Mouse (Mus musculus): Measurements from ENCODE around the gene Elmo1.

Elmo1 gene

DNA sequence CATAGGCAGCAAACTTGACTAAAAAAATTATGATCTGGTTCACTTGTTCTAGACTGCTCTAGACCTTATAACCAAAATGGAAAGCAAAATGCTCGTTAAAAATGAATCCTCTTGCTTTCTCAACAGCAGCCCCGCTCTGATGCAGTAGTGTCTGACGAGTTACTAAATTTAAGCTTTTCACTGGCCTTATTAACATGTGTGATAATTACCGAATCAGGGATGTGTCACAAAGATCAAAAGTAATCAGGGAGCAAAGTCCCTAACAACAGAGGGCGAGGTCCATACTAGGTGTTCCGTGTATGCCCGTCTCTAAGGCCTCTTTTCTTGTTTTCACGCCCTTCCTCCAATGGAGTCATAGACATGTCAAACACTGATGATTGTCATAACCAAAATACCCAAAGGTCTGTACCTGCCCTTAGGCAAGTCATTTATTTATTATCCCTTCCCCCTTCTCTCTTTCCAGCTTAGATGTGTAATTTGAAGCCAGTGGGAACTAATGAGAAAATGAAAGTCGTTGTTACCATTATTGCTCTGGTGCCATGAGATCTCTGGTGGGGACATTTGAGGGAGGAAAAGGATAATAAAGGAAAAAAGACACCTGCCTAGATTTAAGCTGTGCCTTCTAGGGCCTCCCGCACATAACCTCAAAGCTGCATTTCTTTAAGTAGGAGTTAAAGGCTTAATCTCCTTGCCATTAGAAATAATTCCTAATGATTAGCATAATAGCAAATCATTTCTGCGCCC is 316.2 kb downstream of the Elmo1 start:
- DNase-seq, result no peak

DNA sequence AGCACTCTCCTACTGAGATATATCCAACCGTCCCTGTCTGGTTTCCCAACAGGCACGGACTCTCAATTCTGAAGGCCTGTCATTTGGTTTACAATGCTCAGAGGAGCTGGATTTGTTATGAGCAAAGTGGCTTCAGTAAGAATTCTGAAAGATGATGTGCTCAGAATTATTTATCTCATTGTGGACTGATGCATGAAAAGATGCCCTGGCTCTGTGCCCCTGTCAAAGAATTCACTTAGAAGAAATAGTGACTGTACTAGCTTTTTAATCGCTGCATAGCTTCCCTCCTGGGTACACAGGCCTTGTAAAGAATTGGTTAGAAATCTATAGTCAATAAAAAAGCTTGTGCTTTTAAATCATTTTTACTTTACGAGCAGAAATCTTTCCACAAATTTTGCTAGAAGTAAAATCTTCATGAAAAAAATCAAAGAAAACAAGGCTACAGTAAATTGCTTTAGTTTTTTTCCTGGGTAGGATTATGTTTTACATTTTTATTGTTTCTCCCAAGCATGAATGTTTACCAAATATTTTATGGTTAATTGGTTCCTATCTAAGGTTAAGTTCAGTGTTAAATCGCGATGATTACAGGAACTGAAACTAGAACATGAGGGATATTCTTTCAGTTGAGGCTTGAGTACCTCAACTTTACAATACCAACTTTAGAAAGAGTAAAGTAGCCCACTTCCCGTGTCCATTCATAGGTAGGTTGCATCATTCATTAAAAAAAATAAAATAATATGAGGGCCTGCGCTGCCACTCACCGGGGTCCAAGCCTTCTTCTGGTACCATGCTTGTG is 320.1 kb downstream of the Elmo1 start:
- DNase-seq, result no peak

DNA sequence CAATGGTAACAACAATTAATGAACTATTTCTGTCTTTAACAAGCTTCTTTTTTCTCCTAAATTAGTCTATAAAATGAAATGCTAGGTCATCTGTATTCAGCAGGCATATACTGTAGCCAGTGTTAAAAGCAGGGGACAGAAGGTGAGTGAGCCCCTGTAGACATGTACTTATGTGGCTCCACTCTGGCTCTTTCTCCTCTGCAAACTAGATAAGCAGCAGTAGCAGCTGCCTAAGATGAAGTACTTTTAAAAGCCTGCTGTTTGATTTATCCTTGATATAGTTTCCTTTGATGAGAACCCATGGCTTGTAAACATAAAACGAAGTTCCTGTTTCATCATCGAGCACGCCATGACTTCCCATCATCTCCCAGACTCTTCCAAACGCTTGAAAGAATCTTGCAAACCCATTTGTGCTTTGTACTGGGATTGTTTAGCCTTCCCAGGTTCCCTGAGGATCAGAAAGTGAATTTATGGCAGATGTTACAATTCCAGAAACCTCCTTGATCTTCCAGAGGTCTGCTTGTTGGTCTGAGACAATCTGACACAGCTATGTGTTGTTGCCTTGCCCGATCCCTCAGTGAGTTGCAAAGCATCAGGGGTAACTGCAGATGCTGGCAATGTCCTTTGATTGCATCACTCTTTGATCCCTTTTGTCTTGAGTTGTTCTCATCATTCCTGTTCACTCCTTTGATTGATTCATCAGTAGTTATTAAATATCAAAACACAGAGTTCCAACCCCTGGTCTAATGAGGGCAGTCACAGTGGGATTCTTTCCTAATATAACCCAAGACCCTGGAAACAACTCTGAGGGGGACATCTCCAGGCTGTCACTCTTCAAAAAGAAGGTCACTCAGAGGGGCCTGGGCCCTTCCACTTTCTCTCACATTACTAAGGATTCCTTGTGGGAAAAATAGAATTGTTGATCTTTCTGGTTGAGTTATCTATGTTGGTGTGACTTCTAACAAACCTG is 326.6 kb downstream of the Elmo1 start:
- DNase-seq, result no peak

DNA sequence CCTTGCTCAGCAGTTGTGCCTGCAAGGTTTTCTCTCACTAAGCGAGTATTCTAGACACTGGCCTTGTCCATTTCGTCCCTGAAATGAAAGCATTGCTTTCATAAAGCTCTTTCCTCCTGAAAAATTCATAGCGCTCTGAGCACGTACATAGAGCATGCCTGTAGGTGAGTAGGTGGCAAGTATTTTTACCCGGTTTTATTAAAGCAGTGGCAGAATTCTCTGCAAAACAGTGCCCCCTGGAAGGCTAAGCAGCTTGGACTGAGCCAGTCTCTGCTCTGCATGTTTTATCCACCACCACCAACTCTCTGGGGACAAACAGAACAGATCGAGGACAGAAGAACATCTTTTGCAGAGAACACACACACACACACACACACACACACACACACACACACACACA is 340.6 kb downstream of the Elmo1 start:
- no peak for DNase-seq

DNA sequence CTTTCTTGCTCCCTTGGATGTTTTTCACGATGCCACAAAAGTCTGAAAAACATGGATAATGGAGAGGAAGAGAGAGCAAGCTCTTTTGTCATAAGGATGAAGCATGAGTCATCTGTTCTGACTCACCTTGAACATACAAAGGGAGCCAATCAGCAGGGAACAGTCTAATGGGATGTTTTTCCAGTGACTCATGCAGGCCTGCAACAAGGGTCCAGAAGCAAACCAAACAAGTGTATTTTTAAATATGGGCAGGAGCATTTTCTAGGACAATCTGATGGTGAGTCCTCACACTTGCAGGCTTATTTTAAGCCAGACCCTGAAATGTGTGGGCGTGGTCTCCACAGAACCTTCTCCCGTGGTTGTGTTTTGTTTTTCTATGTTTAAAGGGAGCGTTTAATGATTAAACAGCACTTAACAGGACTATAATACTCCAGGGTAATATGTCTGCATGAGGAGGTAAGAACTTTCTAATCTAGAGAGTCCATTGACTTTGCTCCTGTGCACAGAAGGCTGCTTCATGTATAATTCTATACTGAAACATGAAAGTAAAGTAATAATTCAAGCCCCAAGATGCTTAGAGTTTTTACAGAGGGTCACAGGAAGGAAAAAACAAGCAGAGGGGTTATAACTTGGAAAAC is 342.9 kb downstream of the Elmo1 start:
- DNase-seq, result no peak

DNA sequence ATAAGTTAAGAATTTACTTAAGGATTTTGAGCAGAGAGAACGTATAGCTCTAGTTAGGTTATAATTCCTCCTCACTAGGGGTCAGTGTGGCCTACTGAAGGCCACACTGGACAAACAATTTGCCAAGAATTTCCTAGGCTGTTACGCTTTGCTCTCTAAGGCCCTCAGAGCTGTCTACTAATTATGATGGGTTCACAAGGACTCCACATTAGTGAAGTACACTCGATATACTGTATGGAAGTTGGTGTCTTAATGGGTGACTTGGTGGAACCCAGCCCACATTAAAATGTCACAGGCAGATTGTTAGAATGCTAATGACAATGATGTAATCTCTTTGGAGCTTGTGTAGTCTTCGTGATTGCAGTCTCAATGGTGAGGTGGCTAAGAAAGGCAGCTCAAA is 343.7 kb downstream of the Elmo1 start:
- no peak for DNase-seq

DNA sequence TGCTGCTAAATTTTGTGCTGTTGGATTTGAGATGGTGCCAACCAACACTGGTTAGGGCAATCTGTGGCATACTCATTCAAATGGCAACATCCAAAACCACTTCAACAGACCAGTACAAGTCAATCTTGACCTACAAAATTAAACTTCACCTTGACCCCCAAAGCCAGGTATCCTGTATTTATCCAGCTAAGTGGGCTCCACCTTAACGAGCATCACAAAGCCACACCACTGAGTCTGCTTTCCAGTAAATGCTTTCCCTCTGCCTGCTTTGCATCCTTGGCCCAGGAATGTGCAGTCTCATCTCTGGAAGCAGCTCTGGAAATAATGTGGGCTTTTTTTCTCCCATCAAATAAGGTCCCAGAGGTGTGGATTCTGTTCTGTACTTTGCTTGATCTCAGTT is 349.1 kb downstream of the Elmo1 start:
- no peak for DNase-seq

DNA sequence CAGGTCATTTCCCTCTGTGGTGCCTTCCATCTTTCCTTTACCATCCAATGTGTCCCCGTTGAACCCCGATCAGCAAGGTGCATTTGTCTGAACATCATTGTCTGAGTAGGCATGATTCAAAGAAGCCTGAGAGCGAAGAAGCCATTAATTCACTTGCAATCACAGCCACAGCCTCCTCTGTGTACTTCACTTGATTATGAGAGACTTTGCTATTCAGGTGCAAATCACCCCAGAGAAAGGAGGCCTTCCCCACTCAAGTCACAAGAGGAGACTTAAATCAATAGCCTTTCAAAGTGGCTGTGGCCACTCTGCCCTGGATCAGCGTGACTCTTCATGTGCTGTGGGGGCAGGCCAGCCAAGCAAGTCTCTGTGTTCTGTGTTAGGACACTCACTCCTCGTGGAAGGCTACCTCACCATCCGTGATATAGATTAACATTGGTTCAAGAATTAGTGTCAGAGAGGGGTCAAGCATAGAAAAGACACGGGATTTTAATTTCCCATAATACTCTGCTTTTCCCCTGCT is 360.5 kb downstream of the Elmo1 start:
- DNase-seq, result no peak

DNA sequence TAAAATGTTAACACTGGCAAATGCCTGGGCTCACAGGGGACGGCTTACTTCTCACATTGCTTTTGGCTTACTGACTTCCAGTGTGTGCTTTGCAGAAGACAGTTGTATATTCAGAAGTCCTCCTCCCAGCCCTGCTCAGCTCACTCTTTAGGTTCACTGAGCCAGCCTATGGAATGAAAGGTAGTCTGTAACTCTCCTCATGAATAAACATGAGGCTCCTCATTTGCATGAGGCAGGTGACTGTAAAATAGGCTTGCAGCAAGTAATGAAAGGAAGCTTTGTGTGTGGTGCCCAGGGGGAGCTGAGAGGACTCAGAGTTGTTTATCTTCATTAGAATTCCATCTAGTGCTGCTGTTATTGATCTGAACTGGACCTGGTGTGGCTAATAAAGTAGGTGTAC is 364.0 kb downstream of the Elmo1 start:
- DNase-seq, result no peak

DNA sequence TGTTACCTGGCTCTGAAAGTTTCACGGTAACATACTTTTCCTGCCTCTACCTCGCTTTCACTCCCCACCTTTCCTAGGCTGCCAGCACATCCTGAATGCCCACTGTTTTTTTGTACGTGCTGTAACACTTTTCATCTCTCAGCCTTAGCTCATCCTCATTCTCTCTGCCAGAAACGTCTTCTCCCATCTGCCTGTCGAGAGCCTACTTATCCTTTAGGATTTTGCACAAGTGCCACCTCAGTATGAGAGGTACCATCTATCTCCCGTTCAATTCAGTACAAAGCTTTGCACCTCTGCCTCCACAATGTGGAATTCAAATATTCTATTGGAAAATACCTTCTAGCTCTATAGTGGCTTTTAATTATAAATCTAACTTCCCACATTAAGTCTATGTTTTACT is 369.7 kb downstream of the Elmo1 start:
- DNase-seq, result no peak

DNA sequence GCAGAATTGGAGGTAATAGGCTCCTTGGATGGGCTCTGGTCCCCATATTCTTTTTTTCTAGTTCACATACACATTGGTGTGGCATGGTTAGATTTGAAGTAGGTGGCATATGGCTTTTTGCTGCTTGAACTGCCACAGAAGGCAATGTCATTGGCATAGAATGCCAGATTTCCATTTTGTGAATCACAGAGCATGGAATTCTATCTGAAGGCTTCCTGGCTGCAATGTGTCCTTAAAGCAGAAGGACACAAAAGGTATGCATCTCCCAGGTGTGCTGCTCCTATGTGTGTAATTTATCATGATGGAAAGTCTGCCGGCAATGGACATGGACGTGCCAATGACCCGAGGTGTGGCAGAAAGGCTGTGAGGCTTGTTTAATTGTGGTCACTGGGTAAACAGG is 371.2 kb downstream of the Elmo1 start:
- DNase-seq, result no peak

DNA sequence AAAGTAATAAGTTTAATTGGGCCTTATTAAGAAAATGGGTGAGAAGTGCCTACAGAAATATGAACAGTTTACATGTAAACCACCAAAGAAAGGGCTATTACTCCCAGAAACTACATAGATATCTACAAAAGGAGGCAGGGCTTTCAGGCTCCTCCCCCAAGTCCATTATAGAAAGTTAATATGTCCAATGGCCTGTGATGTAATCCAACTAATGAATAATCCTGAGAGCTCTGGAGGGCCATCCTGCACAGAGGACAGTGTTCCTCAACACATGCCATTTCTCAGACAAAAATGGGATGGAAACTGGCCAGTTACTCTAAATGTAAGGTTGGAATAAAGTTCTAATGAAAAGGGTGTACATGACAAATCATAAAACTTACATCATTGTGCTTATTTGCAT is 373.8 kb downstream of the Elmo1 start:
- no peak for DNase-seq

DNA sequence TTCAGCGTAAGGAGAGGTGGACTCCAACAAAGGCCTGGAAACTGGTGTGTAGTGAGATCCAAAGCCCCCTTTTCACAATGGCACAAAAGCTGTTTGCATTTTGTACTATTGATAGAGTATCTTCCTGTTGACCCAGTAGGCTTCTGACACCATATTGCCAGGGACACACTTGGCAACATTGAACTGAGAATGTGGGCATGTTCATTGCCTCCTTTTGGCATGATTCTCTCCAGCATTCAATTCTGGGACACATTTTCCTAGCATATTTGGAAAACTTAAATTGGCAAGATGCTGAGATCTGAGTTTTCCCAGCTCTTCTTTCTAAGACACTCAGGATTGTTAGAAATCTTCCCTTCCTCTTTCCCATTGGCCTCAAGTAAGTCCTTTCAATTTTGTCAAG is 377.0 kb downstream of the Elmo1 start:
- no peak for DNase-seq

DNA sequence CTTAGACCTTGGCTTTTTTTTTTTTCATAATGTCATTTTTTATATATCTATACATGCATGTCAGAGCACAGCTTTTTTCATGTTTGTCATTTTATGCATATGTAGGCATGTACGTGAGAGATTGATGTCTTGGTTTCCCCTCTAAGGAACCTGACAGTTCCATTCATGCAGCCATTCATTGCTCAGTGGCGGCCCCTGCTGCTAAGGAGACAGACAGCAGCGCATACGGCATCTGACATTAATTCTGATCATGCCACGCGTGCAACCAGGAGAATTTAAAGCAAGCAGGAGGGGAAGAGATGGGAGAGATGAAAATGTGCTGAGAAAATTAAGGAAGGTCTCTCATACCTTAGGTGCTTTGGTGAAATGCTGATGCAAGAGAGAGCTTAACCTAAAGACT is 381.3 kb downstream of the Elmo1 start:
- DNase-seq, result peak; percentile 5 to 7

DNA sequence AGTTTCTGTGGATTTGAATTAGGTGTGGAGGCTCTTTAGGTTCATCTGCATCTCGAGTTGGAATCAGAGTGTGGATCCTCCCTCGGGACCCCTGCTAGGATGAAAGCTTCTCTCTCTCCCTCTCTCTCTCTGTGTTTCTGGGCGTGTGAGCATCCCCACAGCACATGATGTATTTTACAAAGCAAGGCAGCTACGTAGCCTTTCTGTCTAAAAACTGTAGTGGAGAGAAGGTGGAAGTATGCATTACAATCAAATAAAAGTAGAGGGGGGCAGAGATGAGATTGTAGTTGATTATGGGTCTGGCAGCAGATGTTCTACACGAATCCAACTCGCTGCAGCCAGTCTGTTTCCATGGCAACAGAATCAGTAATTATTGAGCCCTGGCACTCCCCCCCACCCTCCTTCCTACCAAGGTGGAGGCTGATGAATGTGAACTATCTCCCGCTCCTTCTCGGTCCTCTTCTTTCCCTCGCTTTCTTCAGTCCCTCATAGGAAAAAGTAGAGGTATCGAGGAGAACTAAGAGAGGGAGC is 382.0 kb downstream of the Elmo1 start:
- DNase-seq, result no peak

DNA sequence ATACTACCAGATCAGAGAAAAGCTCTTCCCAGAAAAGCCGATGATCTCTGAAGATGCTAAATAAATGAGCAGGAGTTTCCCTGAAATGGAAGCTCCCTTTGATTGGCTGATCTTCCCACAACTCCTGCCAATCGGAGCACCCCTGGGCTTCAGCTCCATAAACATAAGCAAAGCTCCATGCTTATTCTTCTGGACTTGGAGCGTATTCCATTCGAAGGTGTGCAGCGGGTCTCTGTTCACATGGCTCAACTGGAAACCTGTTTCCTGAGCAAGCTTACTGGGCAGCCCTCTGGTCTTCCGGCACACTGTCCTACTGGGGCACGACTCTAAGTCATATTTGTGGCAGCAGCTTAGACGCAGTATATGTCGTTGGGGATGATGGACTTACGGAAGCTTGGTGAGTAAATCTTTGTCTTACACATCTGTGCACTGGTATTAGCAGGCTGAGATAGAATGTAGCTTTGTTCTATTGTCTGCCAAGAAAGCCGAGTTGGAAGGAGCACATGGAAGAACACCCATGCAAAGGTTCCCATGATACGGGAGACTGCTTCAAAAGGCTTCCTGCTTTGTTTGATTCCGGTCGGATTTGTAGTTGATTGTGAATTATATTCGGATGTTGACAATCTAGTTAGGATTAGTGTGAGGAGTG is 382.6 kb downstream of the Elmo1 start:
- no peak for DNase-seq

DNA sequence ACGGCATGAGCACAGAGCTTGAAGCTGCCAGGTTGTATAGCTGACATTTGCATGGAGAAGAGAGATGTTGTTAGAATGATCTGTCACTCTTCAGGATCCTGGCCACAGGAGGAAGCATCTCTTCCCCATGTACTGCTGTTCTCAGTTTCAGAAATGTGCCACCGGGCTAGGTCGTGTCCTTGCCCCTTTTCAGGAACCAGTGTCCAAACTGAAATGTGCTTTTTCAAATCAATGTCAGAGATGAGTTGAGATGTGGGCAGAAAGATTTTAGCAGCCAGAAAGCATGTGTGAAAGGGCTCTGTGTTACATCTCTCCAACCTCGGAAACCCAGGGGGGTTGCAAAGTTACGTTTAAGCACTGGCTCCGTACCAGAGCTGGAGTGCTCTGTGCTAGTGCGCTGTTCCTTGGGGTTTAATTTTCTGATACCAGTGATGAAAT is 383.3 kb downstream of the Elmo1 start:
- no peak for DNase-seq

DNA sequence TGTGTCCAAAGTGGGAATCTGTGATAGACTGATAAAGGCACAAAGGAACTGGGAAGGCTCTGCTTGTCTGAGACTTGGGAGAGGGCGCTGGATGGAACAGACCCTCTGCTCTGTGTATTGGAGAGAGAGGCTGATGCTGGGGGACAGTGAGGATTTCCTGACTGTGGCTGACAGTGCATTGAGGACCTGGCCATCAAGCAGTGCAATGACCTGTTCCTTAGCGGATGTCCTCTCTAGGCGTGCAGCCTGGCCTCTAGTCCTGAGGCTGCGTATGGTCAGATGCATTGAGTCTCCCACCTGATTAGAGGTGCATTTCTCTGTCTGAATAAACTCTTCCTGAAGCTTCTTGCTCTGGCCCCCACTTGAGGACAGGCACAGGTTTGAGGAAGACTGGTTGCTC is 384.2 kb downstream of the Elmo1 start:
- no peak for DNase-seq

DNA sequence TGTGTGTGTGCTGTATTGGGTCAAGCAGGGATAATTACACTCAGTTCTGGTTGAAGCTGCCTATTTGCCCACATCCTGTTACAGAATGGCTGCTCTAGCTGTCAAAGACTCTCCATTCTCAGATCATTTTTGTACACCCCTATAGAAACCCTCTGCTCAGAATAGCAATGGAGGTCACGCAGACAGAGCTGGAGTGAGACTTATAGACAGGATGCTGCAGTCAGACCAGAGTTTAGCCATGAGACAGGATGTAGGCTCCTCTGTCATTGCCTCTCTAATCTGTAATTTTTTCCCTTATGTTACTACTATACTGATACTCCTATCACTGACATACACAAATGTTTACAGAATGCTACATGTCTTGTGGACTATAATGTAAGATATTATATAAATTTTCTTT is 391.4 kb downstream of the Elmo1 start:
- no peak for DNase-seq

DNA sequence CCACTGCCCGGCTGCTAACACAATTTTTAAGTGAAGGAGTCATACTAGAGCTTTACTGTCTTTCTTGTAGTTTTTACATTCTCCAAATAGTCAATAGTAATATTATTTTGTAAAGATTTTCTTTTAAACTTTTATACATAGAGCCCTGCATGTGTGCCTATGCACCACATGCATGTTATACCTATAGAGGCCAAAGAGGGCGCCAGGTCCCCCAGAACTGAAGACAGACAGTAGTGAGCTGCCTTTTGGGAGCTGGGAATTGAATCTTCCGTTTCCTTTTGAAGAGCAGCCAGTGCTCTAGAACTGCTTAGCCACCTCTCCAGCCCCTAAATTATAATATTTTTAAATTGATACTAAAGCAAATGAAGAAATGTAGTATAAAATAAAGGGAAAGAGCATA is 398.7 kb downstream of the Elmo1 start:
- DNase-seq, result no peak

DNA sequence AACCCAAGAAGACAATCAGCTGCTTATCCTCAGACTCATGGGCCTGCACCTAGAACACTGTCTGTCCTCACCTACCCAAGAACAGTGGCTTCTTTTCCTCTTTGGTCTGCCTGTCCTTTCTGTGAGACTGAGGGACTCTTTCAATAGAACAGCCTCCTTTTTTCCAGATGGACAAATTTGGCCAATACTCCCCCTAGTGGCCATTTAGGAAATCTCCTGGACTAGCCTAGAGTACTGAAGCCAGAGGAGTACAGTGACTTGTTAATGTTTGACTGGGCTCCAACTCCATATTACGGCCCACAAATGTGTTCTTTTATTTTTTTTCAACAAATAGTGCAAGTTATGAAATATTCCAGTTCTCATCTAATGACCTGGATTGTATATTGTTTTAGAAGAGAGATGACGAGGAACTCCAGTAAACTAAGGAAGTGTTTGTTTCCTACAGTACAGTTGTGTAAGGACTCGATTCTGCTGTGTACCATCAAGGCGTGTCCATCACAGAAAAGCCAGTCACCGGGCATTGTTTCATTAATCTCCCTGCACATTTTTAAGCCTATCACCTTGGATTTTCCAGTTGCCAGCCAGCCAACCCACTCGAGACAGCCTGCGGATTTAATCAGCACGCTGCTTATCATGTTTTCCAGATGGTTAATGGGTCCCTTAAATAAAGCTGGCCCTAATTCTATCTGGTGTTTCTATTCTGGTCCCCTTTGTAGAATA is 399.5 kb downstream of the Elmo1 start:
- no peak for DNase-seq

Measured in thymus, adult 18-20 months (tissue).